19 mouse cellular contexts compared by ENCODE assay signal in genomic region chr7:34141123-34141522, GRCm38 (mm10). TPM values are rescaled to one million over a fixed set of nuclear protein-coding genes. Genes with fewer than 3 reads are reported as not detected.
"Had no signal": no experiment of that assay in that cellular context is flagged by ENCODE, and none has a peak within 500 bp of the region (broad histone marks: within the 10 kb centered on the region; RNA-seq: fewer than 3 reads in every experiment).

No protein-coding gene starts in this region.

- H3K9me3 ChIP-seq: limb, embryonic 12.5 days; liver, embryonic 13.5 days; lung, embryonic 15.5 days; midbrain, embryonic 13.5 days; stomach, embryonic 15.5 days had no signal

- H3K4me3 ChIP-seq: limb, embryonic 12.5 days; liver, embryonic 13.5 days; lung, embryonic 15.5 days; midbrain, embryonic 13.5 days; stomach, embryonic 15.5 days had no signal

- DNase-seq: kidney, adult 11 months; kidney, postnatal 10 days; liver; liver, embryonic 13.5 days; liver, postnatal 0 days; lung, postnatal 14 days; thymus, postnatal 36 days had no signal

- H3K4me2 ChIP-seq: limb, embryonic 12.5 days; liver, embryonic 13.5 days; lung, embryonic 15.5 days; midbrain, embryonic 13.5 days; stomach, embryonic 15.5 days had no signal

- ATAC-seq: liver, postnatal 0 days; midbrain, embryonic 13.5 days had no signal

- H3K4me1 ChIP-seq: limb, embryonic 12.5 days; lung, embryonic 15.5 days; midbrain, embryonic 13.5 days; stomach, embryonic 15.5 days had no signal

- H3K27me3 ChIP-seq: limb, embryonic 12.5 days; liver, embryonic 13.5 days; lung, embryonic 15.5 days; midbrain, embryonic 13.5 days; stomach, embryonic 15.5 days had no signal

- H3K27ac ChIP-seq: limb, embryonic 12.5 days; liver, embryonic 13.5 days; lung, embryonic 15.5 days; midbrain, embryonic 13.5 days; stomach, embryonic 15.5 days had no signal

- H3K9ac ChIP-seq: limb, embryonic 12.5 days; liver, embryonic 13.5 days; liver, postnatal 0 days; lung, embryonic 15.5 days; midbrain, embryonic 13.5 days; stomach, embryonic 15.5 days had no signal

RNA-seq across cellular contexts. Expression of gene Wtip, which starts 8.1 kb away (rescaled TPM):
- total RNA-seq: megakaryocyte-erythroid progenitor cell, adult 5-6 weeks had no signal

RNA-seq across cellular contexts. Expression of gene Scgb1b30, which starts 45.9 kb away (rescaled TPM):
- total RNA-seq: layer of hippocampus, postnatal 14 days; megakaryocyte-erythroid progenitor cell, adult 5-6 weeks; midbrain, postnatal 0 days had no signal
- polyA plus RNA-seq: intestine, embryonic 14.5 days; kidney, embryonic 14.5 days; limb, embryonic 12.5 days; liver, embryonic 13.5 days; liver, postnatal 0 days; lung, embryonic 15.5 days; midbrain, embryonic 13.5 days; midbrain, postnatal 0 days; neural tube, embryonic 14.5 days; spleen, adult 2 months; stomach, embryonic 15.5 days; thymus, postnatal 0 days had no signal
